Mouse (Mus musculus): Measurements from ENCODE around the gene Tacc2. TPM values are rescaled to one million over a fixed set of nuclear protein-coding genes. Genes with fewer than 3 reads are reported as not detected.

Tacc2 gene
- total RNA-seq, 2 experiments from 2014 or later: 187 to 199 TPM

GRCm38 (mm10) chr7:130726724-130727422 is 149.6 kb downstream of the Tacc2 start:
- no peak for DNase-seq

- DNase-seq: no peak
Measured at GRCm38 (mm10) chr7:130727560-130727959, 150.3 kb downstream of the Tacc2 start.

- DNase-seq: no peak
Measured at GRCm38 (mm10) chr7:130731792-130732191, 154.6 kb downstream of the Tacc2 start.

- DNase-seq: no peak
Measured at GRCm38 (mm10) chr7:130732908-130733307, 155.7 kb downstream of the Tacc2 start.

GRCm38 (mm10) chr7:130733423-130733822 is 156.2 kb downstream of the Tacc2 start:
- no peak for DNase-seq

- DNase-seq: no peak
Measured at GRCm38 (mm10) chr7:130734195-130734787, 157.1 kb downstream of the Tacc2 start.

GRCm38 (mm10) chr7:130741099-130741498 is 163.9 kb downstream of the Tacc2 start:
- DNase-seq: no peak

- no peak for DNase-seq
Measured at GRCm38 (mm10) chr7:130743239-130744025, 166.2 kb downstream of the Tacc2 start.

GRCm38 (mm10) chr7:130749165-130749564 is 171.9 kb downstream of the Tacc2 start:
- no peak for DNase-seq

GRCm38 (mm10) chr7:130750752-130751490 is 173.7 kb downstream of the Tacc2 start:
- no peak for DNase-seq

- no peak for DNase-seq
Measured at GRCm38 (mm10) chr7:130751678-130752077, 174.4 kb downstream of the Tacc2 start.

- DNase-seq: no peak
Measured at GRCm38 (mm10) chr7:130754790-130755189, 177.6 kb downstream of the Tacc2 start.

GRCm38 (mm10) chr7:130756343-130756835 is 179.2 kb downstream of the Tacc2 start:
- DNase-seq: no peak

GRCm38 (mm10) chr7:130757326-130757865 is 180.2 kb downstream of the Tacc2 start:
- no peak for DNase-seq

- DNase-seq: peak; percentile 53
Measured at GRCm38 (mm10) chr7:130762071-130762897, 185.0 kb downstream of the Tacc2 start.

GRCm38 (mm10) chr7:130764160-130764559 is 186.9 kb downstream of the Tacc2 start:
- DNase-seq: no peak

- DNase-seq: no peak
Measured at GRCm38 (mm10) chr7:130766411-130767170, 189.4 kb downstream of the Tacc2 start.

GRCm38 (mm10) chr7:130768151-130768550 is 190.9 kb downstream of the Tacc2 start:
- no peak for DNase-seq

GRCm38 (mm10) chr7:130770707-130771106 is 193.5 kb downstream of the Tacc2 start:
- peak; percentile 80 for DNase-seq

GRCm38 (mm10) chr7:130773171-130773830 is 196.1 kb downstream of the Tacc2 start:
- peak; percentile 50 for DNase-seq

All from gastrocnemius, postnatal 10 days (tissue).